Mouse (Mus musculus) intestine, embryonic 16.5 days (tissue): Measurements from ENCODE around the gene Dmkn. TPM values are rescaled to one million over a fixed set of nuclear protein-coding genes. Genes with fewer than 3 reads are reported as not detected.
A peak's percentile ranks its signal among the peaks of the same experiment; 100 is the strongest.

Experiments
- ATAC-seq: fragments of 200-750 bp; cut with Nextera tagmentation; 2 replicates; pipeline ENCODE4 v1.8.0; 2017; ENCODE audit warnings: moderate TSS enrichment, moderate library complexity
- H3K27ac ChIP-seq: fragments of 300-500 bp; sonication (generic); 2 replicates; pipeline ENCODE4 v1.5.1; 2014; ENCODE audit warnings: mild to moderate bottlenecking, low read length
- H3K27me3 ChIP-seq: fragments of 300-500 bp; sonication (generic); replicated peaks from 2 replicates; pipeline ENCODE4 v1.6.1; 2014; ENCODE audit warnings: low read length, control low read depth, mixed read lengths; ENCODE audit not compliant: control insufficient read depth, insufficient read depth
- H3K36me3 ChIP-seq: fragments of 300-500 bp; sonication (generic); 2 replicates; pipeline ENCODE4 v1.6.1; 2014; ENCODE audit warnings: low read length, control low read depth; ENCODE audit not compliant: control insufficient read depth, insufficient read depth
- H3K4me1 ChIP-seq: fragments of 300-500 bp; sonication (generic); 2 replicates; pipeline ENCODE4 v1.6.1; 2014; ENCODE audit warnings: low read length, control low read depth, mixed read lengths; ENCODE audit not compliant: control insufficient read depth, insufficient read depth
- H3K4me2 ChIP-seq: fragments of 300-500 bp; sonication (generic); 2 replicates; pipeline ENCODE4 v1.6.1; 2014; ENCODE audit warnings: low read depth, low read length, control low read depth
- H3K4me3 ChIP-seq: fragments of 300-500 bp; sonication (generic); 2 replicates; pipeline ENCODE4 v1.5.1; 2014; ENCODE audit warnings: mild to moderate bottlenecking, low read length
- H3K9ac ChIP-seq: fragments of 300-500 bp; sonication (generic); 2 replicates; pipeline ENCODE4 v1.6.1; 2014; ENCODE audit warnings: low read depth, low read length
- H3K9me3 ChIP-seq: fragments of 300-500 bp; sonication (generic); 2 replicates; pipeline ENCODE4 v1.6.1; 2016; ENCODE audit warnings: low read length, control low read depth; ENCODE audit not compliant: control insufficient read depth
- WGBS: fragments of 180-500 bp; shearing (Covaris S2); extraction: QIAGEN DNeasy Blood & Tissue Kit; methylation state at CpG from one replicate; pipeline ENCODE4 v1.1.7; 2014; 5-methylcytosine and 5-hydroxymethylcytosine counted together
- polyA plus RNA-seq: library from polyadenylated mRNA; unstranded; fragments of >200 nt; fragmentation: Nextera tagmentation; extraction: Ambion mirVana; gene quantifications from 2 replicates; pipeline ENCODE4 v1.2.1, GENCODE M21; 2015

Dmkn gene
- polyA plus RNA-seq: 4.4 and 5.8 TPM in 2 replicates

GRCm38 (mm10) chr7:30763456-30763855 lies at the start of gene Dmkn:
Gene Dmkn, plus strand, starts transcription at chr7:30763756.
- Histone ChIP-seq H3K36me3 (no peaks in the 10 kb centered on the region), H3K4me1 (no peaks in the 10 kb centered on the region), H3K9ac (no peak within 1 kb of the TSS), H3K4me3 (no peak within 1 kb of the TSS), H3K4me2 (no peak within 1 kb of the TSS), H3K27me3 (no peaks in the 10 kb centered on the region), H3K9me3 (no peaks in the 10 kb centered on the region), H3K27ac (no peak within 1 kb of the TSS)
- ATAC-seq: no peak
- 42% methylated on average over 5 of the region's 5 CpGs for WGBS

DNA sequence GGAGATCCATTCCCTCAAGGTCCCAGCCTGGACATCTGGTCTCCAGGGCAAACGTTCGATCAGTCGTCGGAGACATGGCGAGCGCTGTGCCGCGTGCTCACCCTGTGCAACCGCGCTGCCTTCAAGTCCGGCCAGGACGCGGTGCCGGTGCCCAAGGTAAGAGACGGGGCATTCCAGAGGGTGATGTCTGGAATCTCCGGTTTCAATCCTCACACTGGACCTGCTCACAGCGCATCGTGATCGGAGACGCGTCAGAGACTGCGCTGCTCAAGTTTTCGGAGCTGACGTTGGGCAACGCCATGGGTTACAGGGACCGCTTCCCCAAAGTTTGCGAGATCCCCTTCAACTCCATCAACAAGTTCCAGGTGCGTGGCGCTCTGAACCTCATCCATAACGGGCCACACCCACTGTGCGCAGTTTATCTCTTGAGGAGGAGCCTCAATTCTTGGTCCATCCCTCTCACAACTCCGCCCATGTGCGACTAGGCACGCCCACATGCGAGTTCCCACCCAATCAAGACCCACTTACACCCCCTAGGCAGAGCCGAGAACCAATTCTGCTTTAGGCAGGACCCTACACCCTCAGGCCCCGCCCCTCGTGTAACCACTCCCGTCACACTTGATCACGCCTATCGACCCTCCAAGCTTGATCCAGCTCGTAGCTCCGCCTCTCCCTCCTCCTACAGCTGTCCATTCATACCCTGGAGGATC lies 46.4 kb upstream of the Dmkn start:
- Histone ChIP-seq H3K4me1 (peaks cover 8% of the 10 kb centered on the region), H3K4me3 (peak overlapping the region; percentile 43), H3K9me3 (no peaks in the 10 kb centered on the region), H3K4me2 (peak overlapping the region; percentile 75), H3K36me3 (no peaks in the 10 kb centered on the region), H3K9ac (peak overlapping the region; percentile 44), H3K27me3 (peaks cover 5% of the 10 kb centered on the region; the same call in 1 of the 2 replicates), H3K27ac (no peak overlapping the region)
- ATAC-seq: peak; percentile 97
- 2% methylated on average over 43 of the region's 43 CpGs for WGBS

GRCm38 (mm10) chr7:30717716-30718046 lies 45.9 kb upstream of the Dmkn start:
- Histone ChIP-seq H3K4me1 (peaks cover 8% of the 10 kb centered on the region), H3K27me3 (peaks cover 5% of the 10 kb centered on the region; the same call in 1 of the 2 replicates), H3K36me3 (no peaks in the 10 kb centered on the region), H3K9me3 (no peaks in the 10 kb centered on the region), H3K4me2 (peak overlapping the region; percentile 75), H3K4me3 (peak overlapping the region; percentile 43), H3K27ac (no peak overlapping the region), H3K9ac (peak overlapping the region; percentile 44)
- no peak for ATAC-seq
- WGBS: 11% methylated on average over 14 of the region's 14 CpGs

DNA sequence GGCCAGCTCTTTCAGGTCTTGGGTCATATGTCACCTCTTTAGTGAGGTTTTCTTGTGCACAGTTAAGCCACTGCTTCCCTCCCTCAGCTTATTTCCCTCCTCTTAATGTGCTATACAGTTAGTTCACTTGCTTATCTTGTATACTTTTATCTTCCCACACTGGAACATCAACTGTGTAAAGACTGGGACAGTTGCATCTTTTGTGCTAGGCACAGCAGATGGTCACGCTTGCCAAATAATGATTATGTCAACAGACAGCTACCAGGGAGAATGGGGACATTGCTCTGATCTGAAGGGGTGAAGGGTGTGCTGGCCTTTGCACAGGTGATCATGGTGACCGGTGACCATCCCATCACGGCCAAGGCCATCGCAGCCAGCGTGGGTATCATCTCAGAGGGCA lies 43.9 kb upstream of the Dmkn start:
- H3K27me3 ChIP-seq: peaks cover 5% of the 10 kb centered on the region; the same call in 1 of the 2 replicates
- 87% methylated on average over 5 of the region's 5 CpGs for WGBS
- H3K4me1 ChIP-seq: peaks cover 8% of the 10 kb centered on the region
- H3K9me3 ChIP-seq: no peaks in the 10 kb centered on the region
- no peak overlapping the region for H3K27ac ChIP-seq
- H3K36me3 ChIP-seq: no peaks in the 10 kb centered on the region
- no peak overlapping the region for H3K9ac ChIP-seq
- no peak overlapping the region for H3K4me2 ChIP-seq
- no peak overlapping the region for H3K4me3 ChIP-seq
- ATAC-seq: no peak

DNA sequence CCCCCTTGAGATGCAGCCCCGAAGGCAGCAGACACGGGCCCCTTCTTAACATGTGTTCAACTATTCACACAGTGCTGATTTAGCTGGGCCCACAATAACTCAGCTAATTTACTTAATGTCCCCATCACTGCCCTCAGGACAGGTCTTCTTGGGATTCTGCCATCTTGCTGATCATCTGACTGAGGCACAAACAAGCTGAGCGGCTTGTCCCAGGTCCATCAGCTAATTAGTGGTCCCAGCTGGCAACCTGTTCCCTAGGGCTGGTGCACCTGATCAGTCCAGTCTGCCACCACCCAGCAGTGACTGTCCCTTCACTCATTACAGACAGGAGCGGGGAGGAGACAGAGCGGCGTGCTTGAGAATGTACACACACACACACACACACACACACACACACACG lies 42.3 kb upstream of the Dmkn start:
- Histone ChIP-seq H3K4me1 (peaks cover 8% of the 10 kb centered on the region), H3K36me3 (no peaks in the 10 kb centered on the region), H3K27ac (no peak overlapping the region), H3K9me3 (no peaks in the 10 kb centered on the region), H3K4me2 (no peak overlapping the region), H3K27me3 (peaks cover 3% of the 10 kb centered on the region; the same call in 1 of the 2 replicates), H3K9ac (no peak overlapping the region), H3K4me3 (no peak overlapping the region)
- ATAC-seq: no peak
- WGBS: 83% methylated on average over 7 of the region's 7 CpGs

DNA sequence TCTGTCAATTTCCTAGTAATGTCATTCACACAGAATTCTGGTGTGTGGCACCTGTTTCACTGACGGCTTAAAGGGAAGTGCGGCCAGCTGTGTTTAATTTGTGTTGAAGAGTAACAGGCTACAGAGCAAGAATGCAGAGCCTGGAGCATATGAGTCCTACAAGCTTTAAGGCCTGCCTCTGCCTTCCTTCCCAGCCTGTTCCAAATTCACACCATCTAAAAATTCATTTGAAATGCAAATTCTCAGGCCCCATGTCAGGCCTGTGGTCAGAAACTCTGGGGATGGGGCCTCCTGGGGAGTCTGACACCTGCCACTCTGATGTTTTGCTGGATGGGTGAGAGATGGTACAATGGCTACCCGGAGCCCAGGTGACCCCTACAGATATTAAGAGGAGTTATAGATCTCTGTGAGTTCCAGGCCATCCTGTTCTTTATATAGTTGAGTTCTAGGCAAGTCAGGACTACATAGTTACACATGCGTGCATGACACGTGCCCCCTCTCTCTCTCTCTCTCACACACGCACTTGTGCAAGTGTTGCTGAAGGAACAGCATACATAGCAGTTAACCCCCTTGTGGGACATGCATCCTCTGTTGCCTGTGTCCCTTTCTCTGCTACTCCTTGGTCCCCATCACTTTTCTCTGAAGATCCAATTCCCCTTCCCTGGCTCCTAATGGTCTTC lies 40.1 kb upstream of the Dmkn start:
- Histone ChIP-seq H3K9me3 (no peaks in the 10 kb centered on the region), H3K27me3 (no peaks in the 10 kb centered on the region), H3K36me3 (no peaks in the 10 kb centered on the region), H3K4me2 (no peak overlapping the region), H3K4me1 (peaks cover 7% of the 10 kb centered on the region), H3K4me3 (no peak overlapping the region), H3K27ac (no peak overlapping the region), H3K9ac (no peak overlapping the region)
- no peak for ATAC-seq
- 57% methylated on average over 6 of the region's 6 CpGs for WGBS

- H3K27ac ChIP-seq: 0 out of 2 replicates have a peak overlapping the region, but pooled peaks have one; percentile 24
- no peaks in the 10 kb centered on the region for H3K9me3 ChIP-seq
- peaks cover 18% of the 10 kb centered on the region for H3K4me1 ChIP-seq
- no peak for ATAC-seq
- H3K36me3 ChIP-seq: no peaks in the 10 kb centered on the region
- 69% methylated on average over 6 of the region's 6 CpGs for WGBS
- no peaks in the 10 kb centered on the region for H3K27me3 ChIP-seq
- peak overlapping the region; percentile 76 for H3K4me2 ChIP-seq
- H3K9ac ChIP-seq: peak overlapping the region; percentile 87
- peak overlapping the region; percentile 82 for H3K4me3 ChIP-seq
These were observed 35.3 kb upstream of the Dmkn start for GRCm38 (mm10) chr7:30728214-30728613.

DNA sequence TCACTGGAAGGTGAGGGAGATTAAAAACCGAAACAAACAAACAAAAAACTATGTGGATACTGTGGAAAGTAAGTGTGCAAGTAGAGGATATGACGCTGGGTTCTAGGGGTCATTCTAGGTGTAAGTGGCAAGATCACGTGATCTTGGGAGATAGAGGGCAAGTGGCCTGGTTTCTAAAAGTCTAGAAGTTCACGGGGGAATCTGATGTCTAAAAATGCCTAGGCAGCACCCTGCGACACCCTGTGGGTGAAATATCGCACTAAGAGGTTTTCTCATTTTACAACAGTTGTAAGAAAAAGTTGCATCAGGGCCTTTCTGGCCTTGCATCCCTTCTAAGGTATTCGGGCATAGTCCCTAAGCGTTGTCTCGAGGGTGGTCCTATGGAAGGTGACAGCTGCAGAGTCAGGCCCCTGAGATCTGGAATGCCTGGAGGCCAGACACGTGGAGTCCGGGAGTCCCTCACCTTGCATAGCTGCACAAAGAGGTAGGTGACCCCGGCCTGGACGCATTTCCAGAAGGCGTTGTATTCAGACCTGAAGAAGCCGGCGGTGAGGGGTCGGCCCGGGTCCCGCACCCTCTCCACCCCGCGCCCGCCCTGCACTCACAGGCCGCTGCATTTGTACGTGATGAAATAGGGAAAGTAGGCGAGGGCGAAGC lies 34.7 kb upstream of the Dmkn start:
- ATAC-seq: peak; percentile 54
- H3K27me3 ChIP-seq: no peaks in the 10 kb centered on the region
- H3K36me3 ChIP-seq: no peaks in the 10 kb centered on the region
- H3K9me3 ChIP-seq: no peaks in the 10 kb centered on the region
- H3K4me3 ChIP-seq: peak overlapping the region; percentile 82
- H3K27ac ChIP-seq: peak overlapping the region; percentile 86
- peak overlapping the region; percentile 87 for H3K9ac ChIP-seq
- H3K4me1 ChIP-seq: peaks cover 18% of the 10 kb centered on the region
- WGBS: 6% methylated on average over 26 of the region's 26 CpGs
- peak overlapping the region; percentile 76 for H3K4me2 ChIP-seq

DNA sequence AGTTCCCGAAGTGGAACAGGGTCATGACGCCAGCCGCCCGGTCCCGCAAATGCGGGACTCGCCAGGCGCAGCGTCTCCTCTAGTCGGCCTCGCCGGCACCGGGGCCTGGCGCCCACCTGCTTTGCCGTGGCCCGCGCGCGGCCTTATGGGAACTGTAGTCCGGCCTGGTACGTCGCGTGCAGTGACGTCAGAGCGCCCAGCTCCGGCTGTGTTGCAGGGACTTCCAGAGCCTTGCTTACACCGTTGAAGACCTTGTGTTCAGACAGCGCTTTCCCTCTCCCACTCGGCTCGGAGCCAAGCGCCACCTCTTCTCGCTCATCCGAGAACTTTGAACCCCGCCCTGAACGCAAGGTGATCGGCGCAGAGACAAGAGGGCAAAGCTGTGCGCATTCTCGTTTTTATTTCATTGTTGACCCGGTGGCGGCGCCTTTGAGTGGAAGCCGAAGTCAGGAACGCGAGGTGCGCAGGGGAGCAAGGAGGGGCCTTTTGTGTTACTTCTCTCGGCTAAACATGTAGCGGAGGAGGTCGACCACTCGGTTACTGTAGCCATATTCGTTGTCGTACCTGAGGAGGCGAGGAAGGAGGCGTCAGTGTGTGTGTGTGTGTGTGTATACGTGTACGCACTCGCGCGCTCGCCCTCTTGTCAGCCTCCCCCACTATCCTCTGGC lies 34.0 kb upstream of the Dmkn start, which contains the start of gene Tmem147:
TSS of gene Tmem147 (minus strand) at position 145 of the 668 bp plus-strand sequence.
- peak within 1 kb of the TSS; percentile 76 for H3K4me2 ChIP-seq
- WGBS: under 1% methylated on average over 60 of the region's 60 CpGs
- H3K9ac ChIP-seq: peak within 1 kb of the TSS; percentile 87
- H3K36me3 ChIP-seq: no peaks in the 10 kb centered on the region
- H3K4me3 ChIP-seq: peak within 1 kb of the TSS; percentile 82
- ATAC-seq: peak; percentile 98
- peak within 1 kb of the TSS; percentile 86 for H3K27ac ChIP-seq
- H3K4me1 ChIP-seq: peaks cover 18% of the 10 kb centered on the region
- no peaks in the 10 kb centered on the region for H3K27me3 ChIP-seq
- H3K9me3 ChIP-seq: no peaks in the 10 kb centered on the region
